Comparison of ENCODE assay signal across 7 mouse cellular contexts in the genomic region with DNA sequence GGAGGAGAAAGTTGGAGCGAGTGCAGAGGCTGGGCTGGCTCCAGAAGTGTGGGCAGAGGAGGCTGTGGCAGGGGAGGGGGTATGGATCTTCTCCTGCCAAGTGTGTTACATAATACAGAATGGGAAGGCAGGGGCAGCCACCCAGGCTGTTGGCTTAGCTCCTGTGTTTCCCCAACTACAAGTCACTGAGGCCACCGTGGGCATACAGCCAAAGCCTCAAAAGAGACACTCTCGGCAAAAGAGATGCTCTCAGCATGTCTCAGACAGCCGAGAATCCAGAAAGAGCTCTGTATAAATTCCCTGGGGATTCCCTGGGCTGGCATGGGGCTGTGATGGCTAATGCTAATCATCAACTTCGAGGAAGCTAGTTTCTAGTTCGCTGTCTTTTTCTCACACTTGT.
DNase-seq lines count a peak whose midpoint lies in the region.

No protein-coding gene starts in this region.

- DNase-seq in ovary, adult 18-20 months (ENCODE audit: low spot score) = peak; percentile 11
- no peak for DNase-seq in ovary, postnatal 14 days (ENCODE audit: low spot score)
- peak; percentile 56 to 57 for DNase-seq in cerebellum, postnatal 14 days
- peak; percentile 40 to 61 for DNase-seq in layer of hippocampus, postnatal 14 days (ENCODE audit: low spot score in 2 of 2)
- peak; percentile 47 for DNase-seq in right cerebral cortex, postnatal 4 days
- DNase-seq in urinary bladder, adult 2 months (ENCODE audit: low spot score) = no peak
- no peak for DNase-seq in T-cell, adult 2 months (ENCODE audit: low spot score)

Comparison
In these comparisons a context has a peak if more than half of its experiments do, and no peak if none do; other contexts are left out.
1. DNase-seq: peak in ovary, adult 18-20 months (single experiment), cerebellum, postnatal 14 days (2 of 2), layer of hippocampus, postnatal 14 days (2 of 2) and right cerebral cortex, postnatal 4 days (single experiment); none in ovary, postnatal 14 days (single experiment), urinary bladder, adult 2 months (single experiment) and T-cell, adult 2 months (single experiment).